Mouse (Mus musculus): ENCODE results near the gene Fut2. TPM values are rescaled to one million over a fixed set of nuclear protein-coding genes. Genes with fewer than 3 reads are reported as not detected.
"Not testable (repeated sequence)": the region's sequence is repeated elsewhere in the genome, so short reads cannot be mapped to it uniquely, and the experiment has no call there.

The Fut2 gene
- polyA plus RNA-seq, 1 experiment from 2014 or later = 0.47 TPM

- Histone ChIP-seq H3K27ac (no peak overlapping the region), H3K36me3 (no peaks in the 10 kb centered on the region), H3K4me1 (peaks cover 10% of the 10 kb centered on the region; the same call in 1 of the 2 replicates), H3K4me3 (no peak overlapping the region), H3K4me2 (replicated peaks) (no peak overlapping the region), H3K9me3 (no peaks in the 10 kb centered on the region), H3K9ac (no peak overlapping the region), H3K27me3 (no peaks in the 10 kb centered on the region)
- whole genome bisulfite sequencing = 78% methylated on average over 11 of the region's 11 CpGs
- no peak for ATAC-seq (ENCODE audit: low FRiP score, low read depth)
Measured at GRCm38 (mm10) chr7:45660746-45661478, 5.3 kb downstream of the Fut2 start.

GRCm38 (mm10) chr7:45654424-45655047, 11.7 kb downstream of the Fut2 start:
- Histone ChIP-seq H3K27me3 (no peaks in the 10 kb centered on the region), H3K27ac (no peak overlapping the region), H3K4me2 (replicated peaks) (peak overlapping the region; percentile 38), H3K36me3 (no peaks in the 10 kb centered on the region), H3K4me3 (peak overlapping the region; percentile 11; the same call in 1 of the 2 replicates), H3K9ac (0 out of 2 replicates have a peak overlapping the region, but pooled peaks have one; percentile 8), H3K9me3 (no peaks in the 10 kb centered on the region), H3K4me1 (peaks cover 12% of the 10 kb centered on the region; the same call in 1 of the 2 replicates)
- WGBS = 35% methylated on average over 17 of the region's 17 CpGs
- no peak; the same call in 1 of the 2 replicates for ATAC-seq (ENCODE audit: low FRiP score, low read depth)

- not testable (repeated sequence) for H3K27ac ChIP-seq; H3K9ac ChIP-seq; H3K4me3 ChIP-seq; H3K27me3 ChIP-seq; ATAC-seq (ENCODE audit: low FRiP score, low read depth); H3K4me1 ChIP-seq; H3K9me3 ChIP-seq; H3K36me3 ChIP-seq; H3K4me2 ChIP-seq (replicated peaks)
- WGBS = 92% methylated on average over 20 of the region's 20 CpGs
Measured at GRCm38 (mm10) chr7:45650484-45650883, 15.7 kb downstream of the Fut2 start.

GRCm38 (mm10) chr7:45649351-45649750, 16.8 kb downstream of the Fut2 start:
- H3K4me3 ChIP-seq = no peak overlapping the region
- no peaks in the 10 kb centered on the region for H3K9me3 ChIP-seq
- H3K4me1 ChIP-seq = peaks cover 6% of the 10 kb centered on the region
- H3K27ac ChIP-seq = no peak overlapping the region
- H3K9ac ChIP-seq = no peak overlapping the region
- no peak overlapping the region for H3K4me2 ChIP-seq (replicated peaks)
- no peak for ATAC-seq (ENCODE audit: low FRiP score, low read depth)
- no peaks in the 10 kb centered on the region for H3K27me3 ChIP-seq
- 77% methylated on average over 8 of the region's 8 CpGs for WGBS
- no peaks in the 10 kb centered on the region for H3K36me3 ChIP-seq

- Histone ChIP-seq H3K27ac (no peak overlapping the region), H3K4me3 (no peak overlapping the region), H3K36me3 (no peaks in the 10 kb centered on the region), H3K27me3 (no peaks in the 10 kb centered on the region), H3K4me1 (peaks cover 24% of the 10 kb centered on the region), H3K9me3 (no peaks in the 10 kb centered on the region), H3K4me2 (replicated peaks) (no peak overlapping the region), H3K9ac (no peak overlapping the region)
- no peak for ATAC-seq (ENCODE audit: low FRiP score, low read depth)
- 81% methylated on average over 4 of the region's 4 CpGs for WGBS
Measured at GRCm38 (mm10) chr7:45646671-45647070, 19.5 kb downstream of the Fut2 start.

GRCm38 (mm10) chr7:45645591-45645971, 20.6 kb downstream of the Fut2 start:
- Histone ChIP-seq H3K4me2 (replicated peaks) (no peak overlapping the region), H3K4me1 (peaks cover 35% of the 10 kb centered on the region), H3K9me3 (no peaks in the 10 kb centered on the region), H3K27ac (no peak overlapping the region), H3K4me3 (no peak overlapping the region), H3K27me3 (no peaks in the 10 kb centered on the region), H3K36me3 (no peaks in the 10 kb centered on the region), H3K9ac (no peak overlapping the region)
- ATAC-seq (ENCODE audit: low FRiP score, low read depth) = no peak
- 87% methylated on average over 7 of the region's 7 CpGs for WGBS

GRCm38 (mm10) chr7:45644872-45645590, 21.2 kb downstream of the Fut2 start:
- Histone ChIP-seq H3K27ac (0 out of 2 replicates have a peak overlapping the region, but pooled peaks have one; percentile 84), H3K4me2 (replicated peaks) (peak overlapping the region; percentile 80), H3K27me3 (no peaks in the 10 kb centered on the region), H3K4me3 (peak overlapping the region; percentile 43), H3K9ac (0 out of 2 replicates have a peak overlapping the region, but pooled peaks have one; percentile 57), H3K4me1 (peaks cover 35% of the 10 kb centered on the region), H3K9me3 (no peaks in the 10 kb centered on the region), H3K36me3 (no peaks in the 10 kb centered on the region)
- no peak for ATAC-seq (ENCODE audit: low FRiP score, low read depth)
- 61% methylated on average over 6 of the region's 6 CpGs for WGBS

GRCm38 (mm10) chr7:45644183-45644582, 22.0 kb downstream of the Fut2 start:
- peak overlapping the region; percentile 84 for H3K27ac ChIP-seq
- WGBS = 4% methylated on average over 18 of the region's 18 CpGs
- peaks cover 35% of the 10 kb centered on the region for H3K4me1 ChIP-seq

GRCm38 (mm10) chr7:45643441-45644178, 22.6 kb downstream of the Fut2 start:
- under 1% methylated on average over 28 of the region's 28 CpGs for WGBS
- no peaks in the 10 kb centered on the region for H3K27me3 ChIP-seq
- no peaks in the 10 kb centered on the region for H3K36me3 ChIP-seq
- H3K4me2 ChIP-seq (replicated peaks) = peak overlapping the region; percentile 80
- peak overlapping the region; percentile 84 for H3K9ac ChIP-seq
- H3K4me3 ChIP-seq = peak overlapping the region; percentile 55
- peaks cover 35% of the 10 kb centered on the region for H3K4me1 ChIP-seq
- H3K27ac ChIP-seq = peak overlapping the region; percentile 94
- peak; percentile 91 for ATAC-seq (ENCODE audit: low FRiP score, low read depth)
- H3K9me3 ChIP-seq = no peaks in the 10 kb centered on the region

More at GRCm38 (mm10) chr7:45644183-45644582, 22.0 kb downstream of the Fut2 start:
- H3K4me2 ChIP-seq (replicated peaks) = peak overlapping the region; percentile 80
- 0 out of 2 replicates have a peak, but pooled peaks have one; percentile 12 for ATAC-seq (ENCODE audit: low FRiP score, low read depth)
- no peaks in the 10 kb centered on the region for H3K27me3 ChIP-seq
- H3K36me3 ChIP-seq = no peaks in the 10 kb centered on the region
- peak overlapping the region; percentile 43 for H3K4me3 ChIP-seq
- H3K9ac ChIP-seq = peak overlapping the region; percentile 57
- no peaks in the 10 kb centered on the region for H3K9me3 ChIP-seq

- Histone ChIP-seq H3K27me3 (no peaks in the 10 kb centered on the region), H3K9me3 (no peaks in the 10 kb centered on the region), H3K9ac (peak overlapping the region; percentile 84), H3K27ac (peak overlapping the region; percentile 94), H3K4me3 (peak overlapping the region; percentile 55), H3K36me3 (no peaks in the 10 kb centered on the region), H3K4me2 (replicated peaks) (peak overlapping the region; percentile 80), H3K4me1 (peaks cover 42% of the 10 kb centered on the region)
- no peak for ATAC-seq (ENCODE audit: low FRiP score, low read depth)
- WGBS = 32% methylated on average over 16 of the region's 16 CpGs
Measured at GRCm38 (mm10) chr7:45642503-45643255, 23.5 kb downstream of the Fut2 start.

- H3K27ac ChIP-seq = peak overlapping the region; percentile 94; the same call in 1 of the 2 replicates
- peak overlapping the region; percentile 55 for H3K4me3 ChIP-seq
- peak overlapping the region; percentile 80 for H3K4me2 ChIP-seq (replicated peaks)
- H3K4me1 ChIP-seq = peaks cover 43% of the 10 kb centered on the region
- 81% methylated on average over 5 of the region's 5 CpGs for WGBS
- H3K27me3 ChIP-seq = no peaks in the 10 kb centered on the region
- H3K9me3 ChIP-seq = 0 out of 2 replicates have a peak, but pooled peaks cover under 1% of the 10 kb centered on the region
- H3K36me3 ChIP-seq = no peaks in the 10 kb centered on the region; the same call in 1 of the 2 replicates
- H3K9ac ChIP-seq = peak overlapping the region; percentile 39
- ATAC-seq (ENCODE audit: low FRiP score, low read depth) = no peak
Measured at GRCm38 (mm10) chr7:45642083-45642482, 24.1 kb downstream of the Fut2 start.
